Mouse (Mus musculus): ENCODE data around the gene Zp2. TPM values are rescaled to one million over a fixed set of nuclear protein-coding genes. Genes with fewer than 3 reads are reported as not detected.

The Zp2 gene
- total and polyA plus RNA-seq, 2 experiments from 2014 or later = not detected

- H3K4me1 ChIP-seq (ENCODE audit: insufficient read depth, low read length) = no peaks in the 10 kb centered on the region
- no peak overlapping the region for H3K4me2 ChIP-seq (ENCODE audit: low read depth, low read length)
- no peaks in the 10 kb centered on the region for H3K9me3 ChIP-seq (ENCODE audit: low read length)
- H3K9ac ChIP-seq (replicated peaks; ENCODE audit: low read length) = no peak overlapping the region
- no peaks in the 10 kb centered on the region for H3K36me3 ChIP-seq (ENCODE audit: insufficient read depth, low read length)
- H3K4me3 ChIP-seq (ENCODE audit: low read length) = no peak overlapping the region
- no peak for ATAC-seq
- DNase-seq (ENCODE audit: low spot score) = peak; percentile 73
- TF ChIP-seq CTCF (IDR thresholded peaks at IDR 0.05; ENCODE audit: low read depth) = peak; percentile 80
- WGBS = 27% methylated on average over 9 of the region's 9 CpGs
- H3K27me3 ChIP-seq (ENCODE audit: insufficient read depth, low read length) = no peaks in the 10 kb centered on the region
- no peak overlapping the region for H3K27ac ChIP-seq
Observed at GRCm38 (mm10) chr7:120098403-120098802, 46.7 kb downstream of the Zp2 start.

DNA sequence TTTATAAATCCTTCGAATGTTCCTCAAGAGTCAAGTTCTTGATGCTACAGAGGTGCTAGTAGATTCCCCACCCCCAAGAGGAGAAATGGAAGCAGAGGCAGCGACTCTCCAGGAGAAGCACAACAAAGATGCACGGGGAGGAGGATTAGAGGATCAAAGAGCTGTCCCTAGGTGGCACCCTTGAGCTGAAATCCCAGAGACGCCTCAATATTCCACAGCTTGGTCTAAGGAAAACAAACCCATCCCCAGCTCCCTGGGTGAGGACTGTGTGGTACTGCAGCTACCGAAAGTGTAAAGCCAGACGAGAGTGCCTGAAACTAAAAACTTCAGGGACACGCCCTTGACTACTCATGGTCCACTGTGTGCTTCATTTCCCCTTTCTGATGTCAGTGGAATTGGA lies 47.2 kb downstream of the Zp2 start:
- H3K9ac ChIP-seq (replicated peaks; ENCODE audit: low read length) = no peak overlapping the region
- ATAC-seq (peak; percentile 36), DNase-seq (ENCODE audit: low spot score) (peak; percentile 72)
- H3K36me3 ChIP-seq (ENCODE audit: insufficient read depth, low read length) = no peaks in the 10 kb centered on the region
- H3K27ac ChIP-seq = no peak overlapping the region
- 10% methylated on average over 7 of the region's 7 CpGs for WGBS
- H3K4me2 ChIP-seq (ENCODE audit: low read depth, low read length) = no peak overlapping the region
- H3K4me1 ChIP-seq (ENCODE audit: insufficient read depth, low read length) = no peaks in the 10 kb centered on the region
- H3K4me3 ChIP-seq (ENCODE audit: low read length) = no peak overlapping the region
- no peaks in the 10 kb centered on the region for H3K27me3 ChIP-seq (ENCODE audit: insufficient read depth, low read length)
- H3K9me3 ChIP-seq (ENCODE audit: low read length) = no peaks in the 10 kb centered on the region
- peak; percentile 70 for TF ChIP-seq CTCF (IDR thresholded peaks at IDR 0.05; ENCODE audit: low read depth)

DNA sequence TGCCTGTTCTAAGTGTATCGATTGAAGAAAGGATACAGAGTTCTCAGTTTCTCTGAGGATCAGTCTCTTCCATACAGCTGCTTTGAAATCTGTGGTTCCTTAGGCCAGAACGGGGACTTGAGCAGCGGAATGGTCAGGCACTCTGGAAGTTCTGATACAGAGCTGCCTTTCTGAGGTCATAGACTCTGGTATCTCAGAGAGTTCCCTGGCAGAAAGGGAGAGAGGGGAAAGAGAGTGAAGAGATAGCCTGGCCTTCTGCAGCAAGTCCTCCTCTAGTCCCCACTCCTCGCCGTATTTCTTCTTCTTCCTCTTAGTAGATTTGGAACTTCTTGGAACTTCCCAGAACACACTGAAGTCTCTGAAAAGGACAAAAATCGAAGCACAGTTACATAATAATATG lies 49.9 kb downstream of the Zp2 start, which contains the start of gene Dnah3:
TSS of gene Dnah3 (minus strand) at position 101 of the 400 bp plus-strand sequence.
- WGBS = 90% methylated on average over 6 of the region's 6 CpGs
- ATAC-seq = no peak
- no peak for TF ChIP-seq CTCF (IDR thresholded peaks at IDR 0.05; ENCODE audit: low read depth)

GRCm38 (mm10) chr7:120094216-120094615 lies 50.9 kb downstream of the Zp2 start:
- Histone ChIP-seq H3K4me1 (ENCODE audit: insufficient read depth, low read length) (no peaks in the 10 kb centered on the region), H3K9ac (replicated peaks; ENCODE audit: low read length) (no peak overlapping the region), H3K4me3 (ENCODE audit: low read length) (no peak overlapping the region), H3K4me2 (ENCODE audit: low read depth, low read length) (no peak overlapping the region), H3K27ac (no peak overlapping the region), H3K9me3 (ENCODE audit: low read length) (no peaks in the 10 kb centered on the region), H3K27me3 (ENCODE audit: insufficient read depth, low read length) (no peaks in the 10 kb centered on the region), H3K36me3 (ENCODE audit: insufficient read depth, low read length) (no peaks in the 10 kb centered on the region)
- WGBS = 89% methylated on average over 3 of the region's 3 CpGs
- DNase-seq (ENCODE audit: low spot score) = no peak
- no peak for ATAC-seq
- TF ChIP-seq CTCF (IDR thresholded peaks at IDR 0.05; ENCODE audit: low read depth) = no peak

More for the DNA sequence above, 49.9 kb downstream of the Zp2 start, which contains the start of gene Dnah3:
- DNase-seq (ENCODE audit: low spot score) = no peak
- Histone ChIP-seq H3K4me1 (ENCODE audit: insufficient read depth, low read length) (no peaks in the 10 kb centered on the region), H3K9me3 (ENCODE audit: low read length) (no peaks in the 10 kb centered on the region), H3K36me3 (ENCODE audit: insufficient read depth, low read length) (no peaks in the 10 kb centered on the region), H3K27me3 (ENCODE audit: insufficient read depth, low read length) (no peaks in the 10 kb centered on the region), H3K9ac (replicated peaks; ENCODE audit: low read length) (no peak within 1 kb of the TSS), H3K4me3 (ENCODE audit: low read length) (no peak within 1 kb of the TSS), H3K27ac (no peak within 1 kb of the TSS), H3K4me2 (ENCODE audit: low read depth, low read length) (no peak within 1 kb of the TSS)

DNA sequence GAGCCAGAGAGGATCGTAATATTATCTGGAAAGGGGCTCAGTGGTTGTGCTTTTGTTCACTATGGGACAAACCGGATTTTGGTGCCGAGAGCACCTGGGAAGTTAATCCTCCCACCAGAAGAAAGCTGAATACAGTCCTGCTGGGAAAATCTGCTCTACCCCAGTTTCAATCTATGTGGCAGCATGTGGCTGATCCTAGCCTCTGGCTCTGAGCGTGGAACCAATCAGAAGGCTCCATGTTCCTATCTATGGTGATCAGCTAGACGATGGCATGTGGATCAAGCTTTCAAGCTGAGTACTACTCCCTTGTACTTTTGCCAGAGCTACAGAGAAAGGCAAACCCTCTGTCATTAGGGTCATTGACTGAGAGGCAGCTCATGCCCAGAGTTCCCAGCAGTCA lies 52.1 kb downstream of the Zp2 start:
- WGBS = 26% methylated on average over 5 of the region's 5 CpGs
- Histone ChIP-seq H3K4me1 (ENCODE audit: insufficient read depth, low read length) (no peaks in the 10 kb centered on the region), H3K4me2 (ENCODE audit: low read depth, low read length) (no peak overlapping the region), H3K9ac (replicated peaks; ENCODE audit: low read length) (no peak overlapping the region), H3K9me3 (ENCODE audit: low read length) (no peaks in the 10 kb centered on the region), H3K36me3 (ENCODE audit: insufficient read depth, low read length) (no peaks in the 10 kb centered on the region), H3K4me3 (ENCODE audit: low read length) (no peak overlapping the region), H3K27ac (no peak overlapping the region), H3K27me3 (ENCODE audit: insufficient read depth, low read length) (no peaks in the 10 kb centered on the region)
- DNase-seq (ENCODE audit: low spot score) (no peak), ATAC-seq (0 out of 2 replicates have a peak, but pooled peaks have one; percentile 18)
- no peak for TF ChIP-seq CTCF (IDR thresholded peaks at IDR 0.05; ENCODE audit: low read depth)

GRCm38 (mm10) chr7:120080177-120080576 lies 64.9 kb downstream of the Zp2 start:
- DNase-seq (ENCODE audit: low spot score) = no peak
- H3K4me3 ChIP-seq (ENCODE audit: low read length) = no peak overlapping the region
- 87% methylated on average over 3 of the region's 3 CpGs for WGBS
- no peak for TF ChIP-seq CTCF (IDR thresholded peaks at IDR 0.05; ENCODE audit: low read depth)
- H3K27ac ChIP-seq = no peak overlapping the region
- no peak overlapping the region for H3K4me2 ChIP-seq (ENCODE audit: low read depth, low read length)
- H3K9ac ChIP-seq (replicated peaks; ENCODE audit: low read length) = no peak overlapping the region
- no peaks in the 10 kb centered on the region for H3K4me1 ChIP-seq (ENCODE audit: insufficient read depth, low read length)
- H3K27me3 ChIP-seq (ENCODE audit: insufficient read depth, low read length) = no peaks in the 10 kb centered on the region
- H3K36me3 ChIP-seq (ENCODE audit: insufficient read depth, low read length) = no peaks in the 10 kb centered on the region
- H3K9me3 ChIP-seq (ENCODE audit: low read length) = no peaks in the 10 kb centered on the region
- no peak for ATAC-seq

Other genes starting within 250 kb of the Zp2 start
- gene Lyrm1, start 249.4 kb downstream of the Zp2 start, total RNA-seq (2014; rRNA removed) = 7.8 and 9.0 TPM in 2 replicates
- gene Lyrm1, start 249.4 kb downstream of the Zp2 start, polyA plus RNA-seq (2015; fragmentation: Nextera tagmentation; extraction: Ambion mirVana) = 21.9 and 24.8 TPM in 2 replicates
- 11.5 and 14.7 TPM in 2 replicates for gene Dcun1d3, start 249.0 kb downstream of the Zp2 start, total RNA-seq (2014; rRNA removed)
- 8.5 and 9.2 TPM in 2 replicates for gene Dcun1d3, start 249.0 kb downstream of the Zp2 start, polyA plus RNA-seq (2015; fragmentation: Nextera tagmentation; extraction: Ambion mirVana)
- gene Dnah3, start 50.0 kb downstream of the Zp2 start, total RNA-seq (2014; rRNA removed) = 0.11 and 0.31 TPM in 2 replicates
- gene Dnah3, start 50.0 kb downstream of the Zp2 start, polyA plus RNA-seq (2015; fragmentation: Nextera tagmentation; extraction: Ambion mirVana) = 0.03 and 0.08 TPM in 2 replicates
- gene Tmem159, start 42.9 kb downstream of the Zp2 start, total RNA-seq (2014; rRNA removed) = 20.2 and 21.4 TPM in 2 replicates
- gene Tmem159, start 42.9 kb downstream of the Zp2 start, polyA plus RNA-seq (2015; fragmentation: Nextera tagmentation; extraction: Ambion mirVana) = 23.0 and 26.5 TPM in 2 replicates
- not detected in 2 replicates for gene Anks4b, start 28.6 kb upstream of the Zp2 start, total RNA-seq (2014; rRNA removed)
- not detected in 2 replicates for gene Anks4b, start 28.6 kb upstream of the Zp2 start, polyA plus RNA-seq (2015; fragmentation: Nextera tagmentation; extraction: Ambion mirVana)
- gene Crym, start 56.8 kb upstream of the Zp2 start, total RNA-seq (2014; rRNA removed) = 9.4 and 16.9 TPM in 2 replicates
- gene Crym, start 56.8 kb upstream of the Zp2 start, polyA plus RNA-seq (2015; fragmentation: Nextera tagmentation; extraction: Ambion mirVana) = 8.1 and 8.7 TPM in 2 replicates
- not detected in 2 replicates for gene Abca14, start 58.7 kb upstream of the Zp2 start, total RNA-seq (2014; rRNA removed)
- not detected in 2 replicates for gene Abca14, start 58.7 kb upstream of the Zp2 start, polyA plus RNA-seq (2015; fragmentation: Nextera tagmentation; extraction: Ambion mirVana)
- not detected in 2 replicates for gene Abca15, start 183.4 kb upstream of the Zp2 start, total RNA-seq (2014; rRNA removed)
- gene Abca15, start 183.4 kb upstream of the Zp2 start, polyA plus RNA-seq (2015; fragmentation: Nextera tagmentation; extraction: Ambion mirVana) = not detected in 2 replicates